Mouse (Mus musculus) small intestine, adult 2 months (tissue): ENCODE data around the gene Sfi1.
"Not testable (repeated sequence)": the region's sequence is repeated elsewhere in the genome, so short reads cannot be mapped to it uniquely, and the experiment has no call there.

Experiments
- CTCF ChIP-seq: fragments of 200-500 bp; IDR thresholded peaks from 2 replicates; pipeline ENCODE4 v1.5.1; 2012; ENCODE audit warnings: low read depth, mild to moderate bottlenecking, control low read depth, inconsistent platforms, low read length, moderate library complexity, mixed read lengths; ENCODE audit not compliant: insufficient replicate concordance, insufficient read length; ENCODE audit errors: extremely low read depth
- POLR2A ChIP-seq: fragments of 200-500 bp; IDR thresholded peaks from 2 replicates; pipeline ENCODE4 v1.6.1; 2012; ENCODE audit warnings: low read depth, mild to moderate bottlenecking, control low read depth, inconsistent platforms, low read length, moderate library complexity

- TF ChIP-seq POLR2A, CTCF: not testable (repeated sequence)
These were observed 26.9 kb downstream of the Sfi1 start for GRCm38 (mm10) chr11:3166321-3166720.
